Mouse (Mus musculus) spleen, adult 18-20 months (tissue): Measurements from ENCODE around the gene Sult2a2.
"Not testable (repeated sequence)": the region's sequence is repeated elsewhere in the genome, so short reads cannot be mapped to it uniquely, and the experiment has no call there.

Experiments
- DNase-seq, 2 experiments: peaks; one replicate each; pipeline ENCODE4 v3.0.0; 2022; ENCODE audit warnings: mixed read lengths in 2 of 2

Sult2a2 gene

GRCm38 (mm10) chr7:13733205-13733604 is at the start of gene Sult2a2:
TSS of gene Sult2a2 (plus strand) at chr7:13733505.
- DNase-seq = not testable (repeated sequence)

DNA sequence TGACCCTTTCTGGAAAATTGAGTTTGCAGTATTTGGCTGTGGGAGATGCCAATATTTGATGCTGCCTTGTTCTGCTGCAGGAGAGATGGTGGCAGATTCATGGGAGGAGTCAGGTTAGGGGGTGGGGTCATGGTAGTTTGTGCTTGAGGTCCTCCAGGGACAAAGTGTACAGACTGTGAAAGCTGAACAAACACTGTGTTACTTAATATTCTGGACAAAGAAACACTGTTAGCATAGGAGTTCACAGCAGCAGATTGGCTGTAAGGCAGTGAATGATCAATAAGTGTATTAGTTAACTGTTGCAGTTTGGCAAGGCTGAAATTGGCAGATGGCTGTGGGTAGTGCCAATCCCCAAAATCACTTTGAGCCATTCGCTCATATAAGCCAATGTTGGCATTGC is 80.6 kb downstream of the Sult2a2 start:
- DNase-seq = no peak
